Mouse (Mus musculus) limb, embryonic 11.5 days (tissue): ENCODE results near the gene Zfp503. TPM values are rescaled to one million over a fixed set of nuclear protein-coding genes. Genes with fewer than 3 reads are reported as not detected.

Source experiments
- ATAC-seq: fragments of 200-750 bp; cut with Nextera tagmentation; 2 replicates; pipeline ENCODE4 v1.8.0; 2017; ENCODE audit warnings: low read depth; ENCODE audit not compliant: insufficient number of reproducible peaks, low FRiP score, low TSS enrichment
- DNase-seq: peaks from one replicate; pipeline ENCODE4 v3.0.0-alpha.2; 2015; ENCODE audit warnings: low spot score
- H3K27ac ChIP-seq: fragments of 300-500 bp; sonication (generic); replicated peaks from 2 replicates; pipeline ENCODE4 v1.5.1; 2014; ENCODE audit warnings: low read depth, mild to moderate bottlenecking, low read length
- H3K27me3 ChIP-seq: fragments of 300-500 bp; sonication (generic); 2 replicates; pipeline ENCODE4 v1.6.1; 2014; ENCODE audit warnings: mild to moderate bottlenecking, low read length, mixed read lengths; ENCODE audit not compliant: control insufficient read depth, insufficient read depth
- H3K36me3 ChIP-seq: fragments of 300-500 bp; sonication (generic); 2 replicates; pipeline ENCODE4 v1.6.1; 2014; ENCODE audit warnings: mild to moderate bottlenecking, low read length, moderate library complexity, mixed read lengths; ENCODE audit not compliant: control insufficient read depth, insufficient read depth
- H3K4me1 ChIP-seq: fragments of 300-500 bp; sonication (generic); 2 replicates; pipeline ENCODE4 v1.6.1; 2014; ENCODE audit warnings: low read length, mixed read lengths; ENCODE audit not compliant: control insufficient read depth, insufficient read depth
- H3K4me2 ChIP-seq: fragments of 300-500 bp; sonication (generic); 2 replicates; pipeline ENCODE4 v1.6.1; 2014; ENCODE audit warnings: low read depth, mild to moderate bottlenecking, moderate library complexity; ENCODE audit not compliant: severe bottlenecking
- H3K4me3 ChIP-seq: fragments of 300-500 bp; sonication (generic); 2 replicates; pipeline ENCODE4 v1.5.1; 2014; ENCODE audit warnings: low read depth, low read length
- H3K9ac ChIP-seq: fragments of 300-500 bp; sonication (generic); 2 replicates; pipeline ENCODE4 v1.6.1; 2014; ENCODE audit warnings: mild to moderate bottlenecking, low read length
- H3K9me3 ChIP-seq: fragments of 300-500 bp; sonication (generic); 2 replicates; pipeline ENCODE4 v1.6.1; 2016; ENCODE audit warnings: low read length; ENCODE audit not compliant: control insufficient read depth
- WGBS: fragments of 180-500 bp; shearing (Covaris S2); extraction: QIAGEN DNeasy Blood & Tissue Kit; methylation state at CpG from one replicate; pipeline ENCODE4 v1.1.7; 2014; 5-methylcytosine and 5-hydroxymethylcytosine counted together
- polyA plus RNA-seq: library from polyadenylated mRNA; unstranded; fragments of >200 nt; fragmentation: Nextera tagmentation; extraction: Ambion mirVana; gene quantifications from 2 replicates; pipeline ENCODE4 v1.2.1, GENCODE M21; 2014

Zfp503 gene
- polyA plus RNA-seq, 1 experiment from 2014 or later = 16.1 TPM

- Histone ChIP-seq H3K27ac (no peak overlapping the region), H3K36me3 (no peaks in the 10 kb centered on the region), H3K9ac (peak overlapping the region; percentile 3; the same call in 1 of the 2 replicates), H3K4me3 (peak overlapping the region; percentile 43), H3K4me2 (peak overlapping the region; percentile 64), H3K4me1 (peaks cover 13% of the 10 kb centered on the region), H3K27me3 (peaks cover 15% of the 10 kb centered on the region), H3K9me3 (no peaks in the 10 kb centered on the region)
- 1% methylated on average over 36 of the region's 36 CpGs for WGBS
- DNase-seq (peak; percentile 80), ATAC-seq (peak; percentile 51)
Measured at GRCm38 (mm10) chr14:21995031-21995754, 5.8 kb upstream of the Zfp503 start.

- peak; percentile 67 for DNase-seq
- Histone ChIP-seq H3K4me3 (peak overlapping the region; percentile 43), H3K4me2 (peak overlapping the region; percentile 64), H3K36me3 (no peaks in the 10 kb centered on the region), H3K9me3 (no peaks in the 10 kb centered on the region), H3K27me3 (peaks cover 17% of the 10 kb centered on the region), H3K27ac (no peak overlapping the region), H3K4me1 (peaks cover 13% of the 10 kb centered on the region), H3K9ac (peak overlapping the region; percentile 23; the same call in 1 of the 2 replicates)
- WGBS = under 1% methylated on average over 44 of the region's 44 CpGs
- ATAC-seq = no peak
Measured at GRCm38 (mm10) chr14:21994061-21994990, 4.9 kb upstream of the Zfp503 start.

DNA sequence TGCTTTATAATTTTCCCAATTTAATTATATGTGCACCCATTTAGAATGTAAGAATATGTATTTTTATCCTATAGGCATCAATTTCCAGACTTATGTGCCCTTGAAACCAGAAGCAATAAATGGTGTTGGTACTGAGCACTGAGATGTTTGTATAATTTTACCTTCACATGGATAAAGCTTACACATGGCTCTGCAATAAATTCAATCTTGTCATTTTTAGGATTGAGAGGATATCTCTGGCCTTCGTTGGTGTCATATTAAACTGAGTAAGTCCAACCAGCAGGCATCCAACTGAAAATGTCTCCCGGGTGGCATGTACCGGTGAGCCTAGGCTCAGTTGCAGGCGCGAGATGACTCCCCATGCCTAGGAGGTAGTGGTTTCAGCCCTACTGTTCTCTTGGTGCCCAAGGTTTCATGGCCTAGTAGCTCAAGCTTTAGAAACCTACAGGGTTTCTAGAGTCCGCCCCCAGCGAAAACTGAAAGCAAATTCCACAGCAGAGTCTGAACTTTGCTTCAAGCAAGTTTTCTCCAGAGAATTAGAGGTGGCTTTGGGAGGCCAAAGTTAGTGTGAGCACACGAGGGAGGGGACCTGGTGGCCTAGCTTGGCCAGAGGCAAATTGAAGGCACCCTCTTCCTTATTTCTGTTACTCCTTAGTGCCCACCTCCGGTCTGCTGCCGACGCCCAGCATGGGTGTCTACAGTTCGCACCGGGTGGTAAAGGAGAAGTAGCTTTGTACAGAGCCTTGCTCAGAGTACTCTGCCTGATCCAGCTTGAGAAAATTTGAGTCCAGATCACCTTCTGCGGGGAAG lies 4.1 kb upstream of the Zfp503 start:
- Histone ChIP-seq H3K4me1 (peaks cover 13% of the 10 kb centered on the region), H3K36me3 (no peaks in the 10 kb centered on the region), H3K27ac (no peak overlapping the region), H3K4me2 (peak overlapping the region; percentile 64), H3K9ac (no peak overlapping the region; the same call in 1 of the 2 replicates), H3K27me3 (peaks cover 17% of the 10 kb centered on the region), H3K9me3 (no peaks in the 10 kb centered on the region), H3K4me3 (peak overlapping the region; percentile 9; the same call in 1 of the 2 replicates)
- ATAC-seq (no peak), DNase-seq (no peak)
- WGBS = 7% methylated on average over 14 of the region's 14 CpGs

DNA sequence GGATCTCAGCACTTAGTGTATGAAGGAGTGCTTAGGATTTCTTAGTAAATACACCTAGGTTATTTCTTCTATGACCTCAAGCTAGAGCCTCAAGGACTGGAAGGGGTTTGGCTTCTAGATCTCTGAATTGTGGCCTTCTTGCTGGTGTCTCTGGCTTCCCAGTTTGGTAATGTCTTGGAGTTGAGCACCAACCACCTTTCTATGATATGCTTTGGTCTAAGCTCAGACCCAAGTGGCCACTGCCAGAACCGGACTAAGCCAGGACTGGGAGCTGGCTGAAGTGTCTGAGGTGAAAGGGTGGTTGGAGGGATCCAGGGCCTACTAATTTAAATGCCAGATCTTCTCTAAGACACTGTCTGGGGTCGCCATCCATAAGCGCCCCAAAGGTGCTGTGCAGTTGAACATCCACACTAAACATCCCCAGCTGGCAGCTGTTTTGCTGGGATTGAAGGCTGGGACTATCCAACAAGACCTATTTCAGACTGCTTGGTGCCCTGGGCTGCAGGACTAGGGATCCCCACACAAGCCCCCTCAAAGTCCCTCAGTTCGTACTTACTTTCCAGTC lies 3.0 kb upstream of the Zfp503 start:
- Histone ChIP-seq H3K4me1 (peaks cover 13% of the 10 kb centered on the region), H3K27ac (no peak overlapping the region), H3K9ac (no peak overlapping the region), H3K4me2 (no peak overlapping the region), H3K9me3 (no peaks in the 10 kb centered on the region), H3K4me3 (no peak overlapping the region), H3K36me3 (no peaks in the 10 kb centered on the region), H3K27me3 (peaks cover 17% of the 10 kb centered on the region)
- WGBS = 20% methylated on average over 4 of the region's 4 CpGs
- no peak for ATAC-seq
- DNase-seq = no peak

GRCm38 (mm10) chr14:21991856-21992255 lies 2.5 kb upstream of the Zfp503 start:
- Histone ChIP-seq H3K36me3 (no peaks in the 10 kb centered on the region), H3K4me3 (no peak overlapping the region), H3K9me3 (no peaks in the 10 kb centered on the region), H3K9ac (no peak overlapping the region), H3K27me3 (peaks cover 17% of the 10 kb centered on the region), H3K27ac (no peak overlapping the region), H3K4me2 (no peak overlapping the region), H3K4me1 (peaks cover 13% of the 10 kb centered on the region)
- DNase-seq (peak; percentile 43), ATAC-seq (no peak)
- WGBS = 6% methylated on average over 5 of the region's 5 CpGs

GRCm38 (mm10) chr14:21991251-21991780 lies 1.9 kb upstream of the Zfp503 start:
- H3K9ac ChIP-seq = peak overlapping the region; percentile 32
- H3K4me3 ChIP-seq = peak overlapping the region; percentile 87
- H3K27ac ChIP-seq = no peak overlapping the region
- peaks cover 17% of the 10 kb centered on the region for H3K27me3 ChIP-seq
- H3K9me3 ChIP-seq = no peaks in the 10 kb centered on the region
- peak overlapping the region; percentile 80 for H3K4me2 ChIP-seq
- ATAC-seq = no peak
- peak; percentile 77 for DNase-seq
- no peaks in the 10 kb centered on the region for H3K36me3 ChIP-seq
- peaks cover 13% of the 10 kb centered on the region for H3K4me1 ChIP-seq
- WGBS = under 1% methylated on average over 26 of the region's 26 CpGs

- no peak for ATAC-seq
- peak overlapping the region; percentile 87 for H3K4me3 ChIP-seq
- H3K27ac ChIP-seq = 0 out of 2 replicates have a peak overlapping the region, but pooled peaks have one; percentile 56
- H3K9me3 ChIP-seq = no peaks in the 10 kb centered on the region
- H3K36me3 ChIP-seq = peaks cover 2% of the 10 kb centered on the region; the same call in 1 of the 2 replicates
- peak; percentile 65 for DNase-seq
- peaks cover 20% of the 10 kb centered on the region for H3K27me3 ChIP-seq
- peak overlapping the region; percentile 53 for H3K9ac ChIP-seq
- H3K4me1 ChIP-seq = peaks cover 13% of the 10 kb centered on the region
- WGBS = under 1% methylated on average over 31 of the region's 31 CpGs
- H3K4me2 ChIP-seq = peak overlapping the region; percentile 80
Measured at GRCm38 (mm10) chr14:21990321-21991021, 1.1 kb upstream of the Zfp503 start.
